Mouse (Mus musculus) embryonic fibroblast, embryonic 13.5 days (primary cell): ENCODE results near the gene Aldoc.

Experiments
- CTCF ChIP-seq: IDR thresholded peaks from 2 replicates; pipeline ENCODE4 v1.5.1; 2011; ENCODE audit warnings: mild to moderate bottlenecking, control low read depth, low read length, moderate library complexity, borderline replicate concordance; ENCODE audit not compliant: insufficient read depth
- POLR2A ChIP-seq: IDR thresholded peaks from 2 replicates; pipeline ENCODE4 v1.6.1; 2011; ENCODE audit warnings: low read depth, mild to moderate bottlenecking, control low read depth, low read length, moderate library complexity

- TF ChIP-seq POLR2A, result no peak
- no peak for TF ChIP-seq CTCF
These were observed 11.8 kb upstream of the Aldoc start for GRCm38 (mm10) chr11:78310861-78311511.
